Mouse (Mus musculus): ENCODE data around the gene Ltv1. TPM values are rescaled to one million over a fixed set of nuclear protein-coding genes. Genes with fewer than 3 reads are reported as not detected.

Ltv1 gene
- polyA plus RNA-seq, 1 experiment, result 13.7 TPM

GRCm38 (mm10) chr10:13170739-13171448, 22.1 kb downstream of the Ltv1 start:
- no peak for DNase-seq
- peaks cover 12% of the 10 kb centered on the region for H3K4me1 ChIP-seq (replicated peaks; ENCODE audit: control insufficient read depth, insufficient read depth, low read length)
- no peak overlapping the region for H3K27ac ChIP-seq (ENCODE audit: control insufficient read depth, insufficient read depth, low read length)
- H3K36me3 ChIP-seq (ENCODE audit: control insufficient read depth, insufficient read depth, low read length), result no peaks in the 10 kb centered on the region
- H3K4me3 ChIP-seq (ENCODE audit: control insufficient read depth, insufficient read depth, low read length), result no peak overlapping the region
- TF ChIP-seq CTCF (IDR thresholded peaks at IDR 0.05; ENCODE audit: borderline replicate concordance, control insufficient read depth, extremely low read depth, insufficient read depth, low read length, poor library complexity) (no peak), POLR2A (IDR thresholded peaks at IDR 0.05; ENCODE audit: control insufficient read depth, extremely low read depth, insufficient read depth, low read length, poor library complexity) (no peak)
- 40% methylated on average over 12 of the region's 12 CpGs for WGBS
- no peaks in the 10 kb centered on the region for H3K27me3 ChIP-seq (ENCODE audit: control insufficient read depth, insufficient read depth, low read length)

- Histone ChIP-seq H3K4me3 (ENCODE audit: control insufficient read depth, insufficient read depth, low read length) (no peak overlapping the region), H3K36me3 (ENCODE audit: control insufficient read depth, insufficient read depth, low read length) (no peaks in the 10 kb centered on the region), H3K4me1 (replicated peaks; ENCODE audit: control insufficient read depth, insufficient read depth, low read length) (peaks cover 12% of the 10 kb centered on the region), H3K27me3 (ENCODE audit: control insufficient read depth, insufficient read depth, low read length) (no peaks in the 10 kb centered on the region), H3K27ac (ENCODE audit: control insufficient read depth, insufficient read depth, low read length) (no peak overlapping the region)
- DNase-seq, result no peak
- TF ChIP-seq CTCF (IDR thresholded peaks at IDR 0.05; ENCODE audit: borderline replicate concordance, control insufficient read depth, extremely low read depth, insufficient read depth, low read length, poor library complexity) (no peak), POLR2A (IDR thresholded peaks at IDR 0.05; ENCODE audit: control insufficient read depth, extremely low read depth, insufficient read depth, low read length, poor library complexity) (no peak)
- 97% methylated on average over 5 of the region's 5 CpGs for WGBS
These were observed 24.5 kb downstream of the Ltv1 start for GRCm38 (mm10) chr10:13168461-13168860.

DNA sequence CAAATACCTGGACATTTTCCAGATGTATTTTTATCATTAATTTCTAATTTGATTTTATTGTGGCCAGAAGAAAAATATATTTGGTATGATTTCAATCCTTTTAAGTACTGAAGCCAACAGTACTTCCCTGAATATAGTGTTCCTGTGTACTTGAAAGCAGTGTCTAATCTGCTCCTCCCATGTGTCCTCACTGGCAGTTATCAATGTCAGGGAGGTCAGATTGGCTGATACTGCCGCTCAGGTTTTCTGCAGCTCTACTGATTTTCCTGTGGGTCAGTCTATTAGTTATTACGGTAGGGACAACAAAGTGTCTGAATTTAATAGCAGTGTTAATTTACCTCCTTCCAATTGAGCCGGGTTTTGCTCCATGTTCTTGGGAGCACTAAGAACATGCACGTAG, 30.9 kb downstream of the Ltv1 start:
- DNase-seq, result no peak
- TF ChIP-seq CTCF (IDR thresholded peaks at IDR 0.05; ENCODE audit: borderline replicate concordance, control insufficient read depth, extremely low read depth, insufficient read depth, low read length, poor library complexity) (no peak), POLR2A (IDR thresholded peaks at IDR 0.05; ENCODE audit: control insufficient read depth, extremely low read depth, insufficient read depth, low read length, poor library complexity) (no peak)
- Histone ChIP-seq H3K36me3 (ENCODE audit: control insufficient read depth, insufficient read depth, low read length) (no peaks in the 10 kb centered on the region), H3K4me3 (ENCODE audit: control insufficient read depth, insufficient read depth, low read length) (no peak overlapping the region), H3K27ac (ENCODE audit: control insufficient read depth, insufficient read depth, low read length) (no peak overlapping the region), H3K4me1 (replicated peaks; ENCODE audit: control insufficient read depth, insufficient read depth, low read length) (no peaks in the 10 kb centered on the region), H3K27me3 (ENCODE audit: control insufficient read depth, insufficient read depth, low read length) (no peaks in the 10 kb centered on the region)
- 96% methylated on average over 4 of the region's 4 CpGs for WGBS

GRCm38 (mm10) chr10:13160913-13161312, 32.1 kb downstream of the Ltv1 start:
- 95% methylated on average over 4 of the region's 4 CpGs for WGBS
- H3K27ac ChIP-seq (ENCODE audit: control insufficient read depth, insufficient read depth, low read length), result no peak overlapping the region
- no peak for TF ChIP-seq POLR2A (IDR thresholded peaks at IDR 0.05; ENCODE audit: control insufficient read depth, extremely low read depth, insufficient read depth, low read length, poor library complexity)
- no peak for TF ChIP-seq CTCF (IDR thresholded peaks at IDR 0.05; ENCODE audit: borderline replicate concordance, control insufficient read depth, extremely low read depth, insufficient read depth, low read length, poor library complexity)
- no peaks in the 10 kb centered on the region for H3K36me3 ChIP-seq (ENCODE audit: control insufficient read depth, insufficient read depth, low read length)
- H3K4me1 ChIP-seq (replicated peaks; ENCODE audit: control insufficient read depth, insufficient read depth, low read length), result no peaks in the 10 kb centered on the region
- DNase-seq, result no peak
- no peaks in the 10 kb centered on the region for H3K27me3 ChIP-seq (ENCODE audit: control insufficient read depth, insufficient read depth, low read length)
- no peak overlapping the region for H3K4me3 ChIP-seq (ENCODE audit: control insufficient read depth, insufficient read depth, low read length)

- H3K4me3 ChIP-seq (ENCODE audit: control insufficient read depth, insufficient read depth, low read length), result no peak overlapping the region
- no peak overlapping the region for H3K27ac ChIP-seq (ENCODE audit: control insufficient read depth, insufficient read depth, low read length)
- TF ChIP-seq CTCF (IDR thresholded peaks at IDR 0.05; ENCODE audit: borderline replicate concordance, control insufficient read depth, extremely low read depth, insufficient read depth, low read length, poor library complexity) (no peak), POLR2A (IDR thresholded peaks at IDR 0.05; ENCODE audit: control insufficient read depth, extremely low read depth, insufficient read depth, low read length, poor library complexity) (no peak)
- 95% methylated on average over 5 of the region's 5 CpGs for WGBS
- H3K4me1 ChIP-seq (replicated peaks; ENCODE audit: control insufficient read depth, insufficient read depth, low read length), result no peaks in the 10 kb centered on the region
- H3K36me3 ChIP-seq (ENCODE audit: control insufficient read depth, insufficient read depth, low read length), result no peaks in the 10 kb centered on the region
- no peaks in the 10 kb centered on the region for H3K27me3 ChIP-seq (ENCODE audit: control insufficient read depth, insufficient read depth, low read length)
- no peak for DNase-seq
These were observed 37.6 kb downstream of the Ltv1 start for GRCm38 (mm10) chr10:13155377-13155776.

- Histone ChIP-seq H3K36me3 (ENCODE audit: control insufficient read depth, insufficient read depth, low read length) (no peaks in the 10 kb centered on the region), H3K4me1 (replicated peaks; ENCODE audit: control insufficient read depth, insufficient read depth, low read length) (no peaks in the 10 kb centered on the region), H3K27ac (ENCODE audit: control insufficient read depth, insufficient read depth, low read length) (no peak overlapping the region), H3K4me3 (ENCODE audit: control insufficient read depth, insufficient read depth, low read length) (no peak overlapping the region), H3K27me3 (ENCODE audit: control insufficient read depth, insufficient read depth, low read length) (no peaks in the 10 kb centered on the region)
- DNase-seq, result no peak
- no peak for TF ChIP-seq POLR2A (IDR thresholded peaks at IDR 0.05; ENCODE audit: control insufficient read depth, extremely low read depth, insufficient read depth, low read length, poor library complexity)
- TF ChIP-seq CTCF (IDR thresholded peaks at IDR 0.05; ENCODE audit: borderline replicate concordance, control insufficient read depth, extremely low read depth, insufficient read depth, low read length, poor library complexity), result no peak
- 97% methylated on average over 4 of the region's 4 CpGs for WGBS
These were observed 40.1 kb downstream of the Ltv1 start for GRCm38 (mm10) chr10:13152811-13153364.

Data from thymus, adult 2 months (tissue).